Mouse (Mus musculus) ES-Bruce4 (cell line): Measurements from ENCODE around the gene Neurog2.

Experiments used
- CTCF ChIP-seq: IDR thresholded peaks from one replicate; pipeline ENCODE4 v1.8.1; 2011; ENCODE audit warnings: low read depth, low read length
- EP300 ChIP-seq: IDR thresholded peaks from 2 replicates; pipeline ENCODE4 v1.6.1; 2011; ENCODE audit warnings: low read depth, low read length; ENCODE audit not compliant: insufficient read depth
- POLR2A ChIP-seq: IDR thresholded peaks from one replicate; pipeline ENCODE4 v1.8.1; 2011; ENCODE audit warnings: low read length; ENCODE audit not compliant: insufficient read depth

GRCm38 (mm10) chr3:127597136-127597535, 35.8 kb upstream of the Neurog2 start:
- no peak for TF ChIP-seq POLR2A
- TF ChIP-seq CTCF, result no peak
- no peak for TF ChIP-seq EP300
